Mouse (Mus musculus): ENCODE measurements around the gene Pakap.

The Pakap gene

DNA sequence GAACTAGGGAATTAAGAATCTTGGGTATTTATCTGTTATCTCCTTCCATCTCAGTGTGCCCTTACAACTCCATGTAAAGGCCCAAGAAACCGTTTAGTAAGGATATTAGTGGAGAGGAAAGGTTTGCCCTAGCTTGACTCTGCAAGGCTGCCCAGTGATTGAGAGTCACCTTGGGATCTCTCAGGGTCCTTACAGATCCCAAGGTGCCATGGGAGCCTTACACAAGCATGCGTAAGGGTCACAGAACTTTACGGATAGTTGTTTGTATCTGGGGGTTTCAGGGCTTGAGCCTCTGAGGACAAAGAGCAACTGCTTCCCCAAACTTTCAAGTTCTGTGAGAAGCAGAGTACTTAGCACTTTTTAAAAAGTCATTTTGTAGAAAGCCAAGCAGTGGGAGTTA, 6.2 kb downstream of the Pakap start:
- DNase-seq (ENCODE audit: low read depth, low spot score), result no peak

DNA sequence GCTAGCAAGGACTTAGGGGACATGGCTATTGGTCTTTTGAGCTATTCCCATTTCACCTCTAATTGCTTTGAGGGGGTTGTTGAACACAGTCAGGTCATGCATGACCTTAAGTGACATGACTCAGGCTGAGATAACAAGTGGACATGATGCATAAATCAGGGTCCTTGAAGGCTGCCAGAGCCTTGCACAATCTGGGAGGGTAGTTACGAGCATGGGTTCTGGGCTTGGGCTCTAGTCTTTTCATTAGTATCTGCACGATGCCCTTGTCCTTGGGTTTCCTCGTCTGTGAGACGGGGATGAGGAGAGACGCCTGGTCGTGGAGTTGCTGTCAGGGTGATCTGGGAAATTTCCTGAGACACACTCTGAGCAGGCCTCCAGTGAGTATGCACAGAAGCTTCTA, 6.7 kb downstream of the Pakap start:
- DNase-seq (ENCODE audit: low read depth, low spot score), result no peak

DNA sequence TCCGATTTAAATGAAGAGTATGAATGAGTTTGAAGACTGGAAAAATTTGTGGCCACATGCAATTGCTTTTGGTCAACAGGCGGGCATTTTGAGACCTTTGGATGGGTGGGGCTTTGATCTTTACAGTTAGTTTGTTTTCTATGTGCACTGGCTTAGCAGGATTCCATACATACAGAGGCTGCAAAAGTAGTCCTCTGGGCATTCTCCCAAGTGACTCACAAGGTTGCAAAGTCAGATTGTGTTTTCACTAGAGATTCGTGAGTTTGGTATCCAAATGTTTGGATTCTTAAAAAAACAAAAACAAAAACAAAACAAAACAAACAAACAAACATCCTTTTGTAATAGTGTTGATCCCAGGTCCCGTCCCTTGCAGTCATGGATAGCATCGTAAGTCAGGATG, 7.7 kb downstream of the Pakap start:
- no peak for DNase-seq (ENCODE audit: low read depth, low spot score)

DNA sequence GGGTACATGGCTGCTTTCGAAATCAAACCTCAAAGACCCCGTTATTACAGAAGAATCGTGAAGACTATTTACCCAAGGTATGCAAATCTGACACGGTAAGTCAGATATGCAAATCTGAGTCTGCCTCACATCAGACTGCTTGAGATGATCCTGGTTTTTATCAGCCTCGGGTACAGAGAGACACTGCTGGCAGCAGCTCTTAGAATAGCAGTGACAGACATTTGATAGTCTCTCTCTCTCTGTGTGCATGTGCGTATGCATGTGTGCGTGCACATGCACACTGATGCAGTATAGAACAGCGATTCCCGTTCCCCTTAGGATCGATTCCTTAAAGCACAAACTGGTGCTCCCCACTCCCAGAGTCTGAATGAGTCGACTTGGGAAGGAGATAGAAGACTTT, 8.1 kb downstream of the Pakap start:
- no peak for DNase-seq (ENCODE audit: low read depth, low spot score)

DNA sequence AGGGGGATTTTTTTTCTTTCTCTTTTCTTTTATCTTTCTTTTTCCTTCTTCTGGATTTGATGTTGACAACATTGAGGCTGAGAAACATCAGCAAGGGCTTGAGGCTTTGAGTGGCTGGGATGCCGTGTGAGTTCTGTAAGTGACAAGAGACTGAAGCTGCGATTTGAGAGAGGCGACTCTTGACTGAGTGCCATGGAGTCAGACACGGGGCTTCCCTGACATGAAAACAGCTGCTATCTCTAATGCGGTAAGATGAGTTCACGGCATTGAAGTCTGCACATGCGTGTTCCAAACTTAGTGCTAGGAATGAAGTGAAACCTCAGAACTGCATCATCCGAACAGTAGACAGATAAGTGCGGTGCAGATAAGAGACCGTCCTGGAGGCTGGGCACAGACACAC, 11.7 kb downstream of the Pakap start:
- no peak for DNase-seq (ENCODE audit: low read depth, low spot score)

DNA sequence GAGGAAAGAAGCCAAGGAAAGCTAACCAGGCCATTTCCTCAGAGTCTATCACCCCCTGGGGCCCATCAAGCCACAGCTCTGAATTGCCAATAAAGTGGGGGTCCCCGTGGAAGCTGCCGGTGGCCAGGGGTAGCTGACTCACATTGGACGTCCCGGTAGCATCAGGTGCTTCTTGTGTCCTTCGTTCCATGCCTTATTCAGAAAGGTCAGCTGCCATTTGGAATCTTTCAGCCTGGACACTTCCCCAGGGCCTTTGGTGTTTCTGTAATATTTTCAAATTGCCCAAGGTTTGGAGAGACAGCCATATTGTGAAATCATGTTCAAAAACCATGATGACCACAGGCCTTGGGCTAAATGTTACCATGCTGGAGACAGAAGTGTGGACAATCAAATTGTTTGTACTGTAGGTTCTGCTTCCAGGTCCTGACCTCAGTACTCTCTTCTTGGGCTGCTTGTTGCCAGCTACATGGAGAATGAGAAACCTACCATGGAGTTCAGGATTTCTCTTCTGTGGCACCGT, 17.4 kb downstream of the Pakap start:
- no peak for DNase-seq (ENCODE audit: low read depth, low spot score)

DNA sequence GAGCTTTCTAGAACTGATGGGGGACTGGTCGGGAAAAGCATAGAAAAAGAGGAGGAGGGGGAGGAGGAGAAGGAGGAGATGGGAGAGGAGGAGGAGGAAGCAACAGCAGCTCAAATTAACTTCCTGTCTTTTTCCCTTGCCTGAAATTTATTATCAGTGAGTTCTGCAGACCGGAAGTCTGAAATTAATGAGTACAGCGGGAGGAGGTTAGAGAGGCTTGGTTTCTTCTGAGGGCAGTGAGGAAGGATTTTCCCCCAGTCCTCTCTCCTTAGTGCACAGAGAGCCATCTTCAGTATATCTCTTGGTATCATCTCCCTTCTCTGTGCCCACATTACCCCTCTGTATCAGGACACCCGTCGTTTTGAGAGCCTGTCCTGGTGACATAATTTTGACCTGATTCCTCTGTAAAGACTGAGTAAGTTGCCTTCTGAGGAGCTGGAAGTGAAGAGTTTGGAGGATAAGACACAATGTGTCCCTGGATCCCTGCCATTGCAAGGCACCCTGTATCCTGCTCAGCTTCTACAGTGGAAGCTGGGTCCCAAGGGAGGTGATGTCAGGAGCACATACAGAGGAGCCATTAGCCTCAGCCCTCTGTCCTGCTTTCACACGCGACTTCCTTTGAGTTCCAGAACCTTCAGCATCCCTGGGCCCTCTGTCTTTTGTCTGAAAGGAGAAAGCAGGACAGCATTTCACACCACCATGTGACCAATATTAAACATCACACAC, 19.1 kb downstream of the Pakap start:
- DNase-seq (ENCODE audit: low read depth, low spot score), result no peak

DNA sequence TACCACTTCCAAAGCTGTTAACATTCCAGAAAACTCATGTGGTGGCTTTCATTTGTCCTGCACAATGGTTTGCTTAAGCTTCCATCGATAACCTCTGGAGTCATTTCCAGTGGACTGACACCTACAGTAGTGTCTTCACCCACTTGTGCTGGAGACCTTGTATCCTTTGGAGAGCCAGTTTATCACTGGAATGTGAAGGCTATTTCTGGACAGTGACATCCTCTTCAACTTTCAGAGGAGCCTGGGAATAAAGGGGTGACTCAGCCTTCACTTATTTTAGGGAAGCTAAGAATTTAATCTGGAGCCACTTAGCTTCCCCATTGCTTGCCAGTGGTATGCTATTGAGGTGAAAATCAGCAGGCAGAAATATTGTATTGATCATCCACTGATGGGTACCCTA, 20.4 kb downstream of the Pakap start:
- DNase-seq (ENCODE audit: low read depth, low spot score), result no peak

DNA sequence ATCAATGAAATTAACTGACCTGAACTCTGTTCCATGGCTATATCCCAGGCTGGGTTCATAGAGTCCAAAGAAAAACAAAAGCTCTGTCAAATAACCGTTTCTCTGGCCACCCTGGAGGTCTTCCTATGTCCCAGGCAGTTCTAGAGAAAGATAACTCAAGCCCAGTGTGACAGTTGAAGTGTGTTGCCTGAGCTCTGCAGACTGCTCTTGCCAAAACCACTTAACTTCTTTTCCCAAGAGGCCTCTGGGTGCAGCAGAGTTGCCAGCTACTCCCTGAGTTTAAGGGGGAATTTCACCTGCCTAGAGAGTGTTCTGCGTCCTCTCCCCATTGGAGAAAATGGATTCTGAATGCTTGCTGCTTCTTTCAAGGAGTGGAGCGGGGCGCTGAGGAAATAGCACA, 24.8 kb downstream of the Pakap start:
- DNase-seq (ENCODE audit: low read depth, low spot score), result no peak

DNA sequence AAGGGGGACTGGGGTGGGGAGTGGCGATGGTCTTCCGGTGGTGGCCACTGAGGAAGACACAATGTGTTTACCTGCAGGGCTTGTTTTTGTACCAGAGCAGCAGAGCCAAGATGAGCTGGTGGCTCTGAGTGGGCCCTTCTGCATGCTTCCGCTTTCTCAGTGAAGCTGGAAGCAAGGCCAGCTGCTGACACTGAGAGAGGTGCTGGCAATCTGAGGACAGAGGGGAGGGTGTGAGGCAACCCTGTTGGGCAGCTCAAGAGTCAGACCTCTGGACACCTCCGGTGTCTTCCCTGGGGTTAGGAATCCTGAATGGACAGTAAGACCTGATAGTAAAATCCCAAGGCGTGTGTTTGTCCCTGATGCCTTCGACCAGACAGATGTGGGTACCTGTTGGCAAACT, 32.0 kb downstream of the Pakap start:
- DNase-seq (ENCODE audit: low read depth, low spot score), result no peak

DNA sequence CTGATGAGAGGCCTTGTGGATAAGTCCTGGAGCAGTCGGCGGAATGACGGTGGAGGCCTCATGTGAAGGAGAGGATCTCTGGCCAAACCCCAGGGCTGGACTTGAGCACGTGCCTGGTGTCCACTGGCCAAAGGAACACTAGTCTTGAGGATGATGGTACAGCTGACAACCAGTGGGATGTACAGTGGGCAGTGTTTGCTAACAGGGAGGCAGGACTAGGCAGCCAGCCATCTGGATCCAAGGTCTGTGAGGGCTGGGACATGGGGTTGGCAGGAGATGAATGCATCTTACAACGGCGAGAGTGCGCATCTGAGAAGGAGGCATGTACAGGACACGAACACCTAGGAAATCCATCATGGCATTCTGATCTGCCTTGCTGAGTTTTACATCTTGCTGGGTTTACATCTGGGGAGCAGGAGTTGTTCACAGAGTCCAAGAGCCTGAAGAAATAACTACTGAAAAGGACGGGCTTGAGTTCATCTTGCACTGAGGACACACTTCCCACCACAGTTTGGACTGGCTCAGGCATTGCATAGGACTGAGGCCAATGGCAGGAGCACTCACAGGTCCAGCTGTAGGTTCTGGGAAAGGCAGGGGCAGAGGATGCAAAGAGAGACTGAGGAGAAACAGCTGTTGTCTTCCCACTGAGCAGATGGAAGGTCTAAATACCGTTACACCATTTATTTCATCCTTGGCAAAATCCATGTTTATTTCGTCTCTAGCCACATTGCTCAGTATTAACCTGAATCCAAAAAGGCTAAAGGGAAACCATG, 32.9 kb downstream of the Pakap start:
- no peak for DNase-seq (ENCODE audit: low read depth, low spot score)

DNA sequence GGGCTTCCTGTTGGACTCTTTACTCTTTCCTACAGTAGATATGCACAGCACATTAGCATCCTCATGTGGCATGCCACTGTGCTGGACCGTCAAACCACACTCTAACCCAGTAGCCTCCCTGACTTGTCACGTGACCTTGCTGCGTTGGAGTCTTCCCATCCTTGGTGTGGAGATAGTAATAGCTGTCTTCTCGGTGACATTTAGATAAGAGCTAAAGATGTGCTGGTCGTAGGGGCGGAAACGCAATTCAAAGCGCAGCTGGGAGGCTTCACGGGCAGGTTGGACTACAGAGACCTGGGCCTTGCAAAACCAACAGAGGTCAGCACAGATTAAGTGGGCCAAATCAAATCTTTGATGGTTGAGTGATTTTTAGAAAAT, 33.5 kb downstream of the Pakap start:
- no peak for DNase-seq (ENCODE audit: low read depth, low spot score)

DNA sequence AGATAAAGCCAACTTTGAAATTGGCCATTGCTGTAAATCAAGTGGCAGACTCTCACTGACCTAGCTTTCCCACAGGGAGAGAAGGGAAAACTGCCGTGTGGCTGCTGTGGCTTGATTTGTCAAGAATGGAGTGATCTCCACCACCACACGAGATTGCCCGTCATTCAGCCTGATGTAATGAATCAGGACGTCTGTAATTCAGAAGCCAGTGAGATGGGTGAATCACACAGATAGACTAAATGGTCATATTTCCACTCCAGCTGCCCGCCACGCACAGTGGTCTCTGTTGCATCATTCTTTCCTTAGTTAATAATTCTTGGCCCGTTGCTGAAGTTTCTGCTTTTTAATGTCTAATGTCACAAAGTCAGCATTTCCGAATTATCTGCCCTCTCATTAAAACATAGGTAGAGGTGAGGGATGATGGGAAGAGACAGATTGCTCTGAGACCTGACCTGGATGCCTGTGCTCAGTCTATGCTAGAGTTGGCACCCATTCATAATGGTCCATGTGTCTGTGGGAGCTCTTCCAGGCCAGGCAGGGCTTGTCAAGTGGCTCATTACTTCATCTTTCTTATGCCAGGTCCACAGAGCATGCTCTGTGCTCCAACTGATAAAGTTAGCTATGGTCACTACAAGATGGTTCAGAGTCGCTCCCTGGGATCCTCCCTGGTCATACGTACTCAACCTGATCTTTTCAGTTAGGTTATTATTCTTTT, 34.1 kb downstream of the Pakap start:
- DNase-seq (ENCODE audit: low read depth, low spot score), result no peak

DNA sequence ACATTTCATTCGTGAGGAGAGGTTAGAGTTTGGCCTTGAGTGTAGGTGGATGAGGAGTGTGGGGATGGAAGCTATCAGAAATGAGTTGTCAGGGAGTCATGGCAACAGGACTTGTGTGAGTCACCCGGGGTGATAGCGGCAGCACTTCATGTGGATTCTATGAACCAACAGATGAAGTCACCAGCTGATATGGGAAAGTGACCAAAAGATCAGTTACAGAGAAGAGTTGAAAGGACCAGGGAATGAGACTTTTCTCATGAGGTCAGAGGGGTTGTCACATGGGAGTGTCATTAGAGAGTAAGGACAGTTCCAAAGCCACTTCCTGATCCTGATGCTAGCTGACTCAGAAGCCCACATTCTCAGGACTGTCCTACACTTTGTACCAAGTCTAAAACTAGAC, 38.3 kb downstream of the Pakap start:
- no peak for DNase-seq (ENCODE audit: low read depth, low spot score)

DNA sequence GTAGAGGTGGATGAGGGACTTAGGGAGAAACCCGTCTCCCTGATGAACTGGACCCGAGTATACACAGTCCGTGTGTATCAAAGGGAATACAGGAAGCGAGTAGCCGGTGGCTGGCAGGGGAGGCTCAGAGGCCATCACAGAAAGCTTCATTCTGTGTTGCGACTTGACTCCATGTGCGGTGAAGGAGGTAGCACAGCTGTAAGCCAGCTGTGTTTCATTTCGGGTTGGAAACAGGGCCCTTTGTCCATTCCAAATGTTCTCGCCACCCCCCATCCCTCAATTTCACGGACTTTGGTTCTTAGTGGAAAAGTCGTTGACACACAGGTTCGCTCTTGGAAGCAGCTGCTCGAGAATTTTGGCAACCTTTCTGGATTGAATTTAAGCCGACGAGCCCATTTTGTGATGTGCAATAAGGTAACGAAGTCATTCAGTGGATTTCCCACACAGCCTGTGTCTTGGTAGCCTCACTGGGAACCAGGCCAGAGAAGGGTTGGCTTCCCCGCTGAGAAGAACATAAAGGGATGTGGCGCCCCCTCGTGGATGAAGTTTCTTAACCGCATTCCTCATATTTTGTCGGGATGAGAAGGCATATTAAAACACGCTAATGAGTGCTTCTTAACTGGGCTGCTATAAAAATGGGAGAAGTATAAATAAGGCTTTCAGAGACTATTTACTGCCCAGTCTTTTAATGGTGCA, 39.4 kb downstream of the Pakap start:
- DNase-seq (ENCODE audit: low read depth, low spot score), result peak; percentile 89

DNA sequence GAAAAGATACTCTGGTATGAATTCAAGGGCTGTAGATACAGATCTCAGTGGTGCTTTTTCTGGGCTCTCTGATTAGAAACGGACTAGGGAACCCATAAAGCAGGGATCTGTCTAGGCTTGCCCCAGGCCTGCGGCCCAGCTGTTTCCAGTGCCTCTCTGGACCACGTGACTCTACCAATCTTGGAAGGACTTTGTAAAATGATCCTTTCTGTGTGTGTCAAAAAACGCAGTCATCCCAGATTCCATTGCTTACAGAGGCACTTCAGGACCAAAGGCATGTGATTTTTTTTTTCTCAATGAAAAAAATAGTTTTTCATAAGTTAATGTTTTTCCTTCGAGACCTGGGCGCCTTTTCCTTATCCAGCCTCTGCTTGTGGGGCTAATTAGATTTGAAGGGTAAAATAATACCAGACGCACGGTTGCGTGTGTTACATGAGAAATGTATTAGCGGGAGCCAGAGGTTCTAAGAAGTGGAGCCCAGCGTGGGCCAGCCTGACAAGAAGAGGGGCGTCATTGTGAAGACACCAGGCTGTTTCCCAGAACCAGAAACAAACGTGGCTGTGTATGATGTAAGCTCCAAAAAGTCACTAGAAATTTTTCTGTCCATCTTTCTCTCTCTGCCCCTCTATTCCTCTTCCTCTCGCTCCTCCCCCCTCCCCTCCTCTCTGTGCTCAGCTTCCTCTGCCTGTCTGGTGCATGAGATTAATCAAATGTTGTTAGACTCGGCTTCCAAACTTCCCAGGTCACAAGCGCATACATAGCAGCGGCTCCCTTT, 43.5 kb downstream of the Pakap start:
- DNase-seq (ENCODE audit: low read depth, low spot score), result peak; percentile 81

DNA sequence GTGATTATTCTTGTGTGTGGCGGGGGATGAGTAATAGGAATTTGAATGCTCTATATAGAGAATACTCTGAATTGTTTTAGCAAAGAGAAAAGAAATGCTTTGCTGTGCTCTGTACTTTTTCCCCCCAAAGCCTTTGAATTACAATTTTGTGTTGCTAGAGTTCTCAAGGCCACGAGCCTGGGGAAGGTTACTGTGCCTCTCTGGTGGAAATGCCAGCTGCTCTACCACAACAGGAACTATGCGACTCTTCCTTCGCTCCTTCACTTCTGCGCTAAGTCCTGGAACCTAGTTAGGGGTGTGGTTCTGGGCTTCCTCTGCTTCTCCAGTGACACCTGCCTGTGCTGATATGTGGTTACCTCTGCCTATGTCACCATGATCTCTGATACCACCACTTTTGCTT, 44.7 kb downstream of the Pakap start:
- no peak for DNase-seq (ENCODE audit: low read depth, low spot score)

DNA sequence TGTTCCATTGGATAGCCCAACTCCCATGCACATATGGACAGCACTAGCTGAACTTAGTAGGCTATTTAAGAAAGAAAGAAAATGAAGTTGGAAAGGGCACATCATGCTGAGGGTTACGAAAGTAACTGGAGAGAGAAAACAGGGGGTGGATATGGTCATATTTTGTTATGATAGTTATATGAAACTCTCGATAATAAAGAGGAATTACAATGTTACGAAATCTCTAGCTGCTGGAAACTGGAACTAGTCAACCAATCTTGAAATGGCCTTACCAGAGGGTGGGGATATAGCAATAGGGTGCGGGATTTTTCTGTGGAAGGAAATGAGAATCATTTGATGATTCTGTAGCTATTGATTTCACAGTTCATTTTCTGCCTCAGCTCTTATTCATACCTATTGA, 46.7 kb downstream of the Pakap start:
- DNase-seq (ENCODE audit: low read depth, low spot score), result no peak

DNA sequence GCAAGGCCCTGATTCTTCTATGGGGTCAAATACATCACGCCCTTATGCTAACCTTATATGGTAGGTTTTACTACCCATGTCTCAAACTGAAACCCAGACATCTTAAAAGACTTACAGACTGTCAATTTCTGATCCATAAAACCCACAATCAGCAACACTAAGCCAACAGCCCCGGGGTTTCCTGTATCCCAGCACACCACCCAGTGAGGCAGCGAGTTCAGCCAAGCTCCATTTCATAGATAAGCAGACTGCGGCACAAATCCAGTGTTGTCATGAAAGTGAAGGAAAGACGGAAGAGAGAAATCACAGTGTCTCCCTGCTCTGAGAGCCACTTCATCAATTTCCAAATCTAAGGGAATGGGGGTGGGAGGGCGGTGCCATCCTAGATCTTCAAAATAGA, 50.8 kb downstream of the Pakap start:
- peak; percentile 29 for DNase-seq (ENCODE audit: low read depth, low spot score)

DNA sequence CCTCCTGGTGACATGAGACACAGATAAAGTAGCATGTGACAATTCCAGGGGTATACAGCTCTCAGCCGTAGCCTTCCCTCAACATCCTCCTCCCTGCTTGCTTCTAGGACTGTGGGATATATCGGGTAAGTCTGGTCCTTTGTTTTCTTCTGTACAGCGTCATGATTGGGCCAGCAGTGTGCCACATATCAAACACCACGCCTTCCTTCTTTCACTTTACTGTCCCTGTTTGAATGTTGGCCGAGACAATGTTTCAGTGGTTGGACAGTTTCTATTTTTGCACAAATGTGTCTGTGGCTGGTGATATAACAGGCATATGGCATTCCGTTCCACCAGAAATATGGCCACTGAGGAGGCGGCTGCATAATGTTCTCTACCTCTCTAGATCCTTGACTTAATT, 54.8 kb downstream of the Pakap start:
- DNase-seq (ENCODE audit: low read depth, low spot score), result no peak

DNA sequence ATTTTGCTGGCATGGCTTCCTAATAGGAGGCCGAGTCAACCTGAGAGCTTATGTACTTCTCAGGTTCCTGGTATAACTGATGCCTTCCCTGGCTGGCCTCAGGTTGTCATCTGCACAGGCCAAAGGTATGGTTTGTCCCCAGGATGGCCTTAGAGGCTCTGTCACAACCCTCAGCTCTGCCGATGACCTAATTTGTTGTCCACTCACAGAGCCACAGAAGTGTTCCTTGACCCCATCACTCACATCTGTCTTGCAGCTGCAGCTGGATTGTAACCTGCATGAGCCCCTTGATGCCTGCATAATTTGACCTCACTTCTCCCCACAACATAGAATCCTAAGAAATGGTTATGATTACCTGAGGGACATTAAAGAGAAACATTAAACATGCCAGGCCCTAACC, 56.8 kb downstream of the Pakap start:
- no peak for DNase-seq (ENCODE audit: low read depth, low spot score)
